Mouse (Mus musculus) cerebellum, postnatal 25 days (tissue): Measurements from ENCODE around the gene Mtor.
A peak's percentile ranks its signal among the peaks of the same experiment; 100 is the strongest.

ENCODE experiments used
- DNase-seq, 2 experiments: peaks; one replicate each; pipeline ENCODE4 v3.0.0; 2021; ENCODE audit warnings: mixed read lengths in 2 of 2

The Mtor gene

GRCm38 (mm10) chr4:148491448-148491847, 43.0 kb downstream of the Mtor start:
- peak; percentile 74 to 80 for DNase-seq

- no peak for DNase-seq
Observed at GRCm38 (mm10) chr4:148495160-148495559, 46.7 kb downstream of the Mtor start.

GRCm38 (mm10) chr4:148495874-148496689, 47.7 kb downstream of the Mtor start:
- DNase-seq = peak; percentile 83 to 89

- DNase-seq = no peak
Observed at GRCm38 (mm10) chr4:148500410-148500867, 52.0 kb downstream of the Mtor start, which contains the start of gene Angptl7. TSS of gene Angptl7 (minus strand) at chr4:148500460.

- DNase-seq = peak; percentile 64 to 76
Observed at GRCm38 (mm10) chr4:148504497-148504959, 56.1 kb downstream of the Mtor start.

- DNase-seq = no peak
Observed at GRCm38 (mm10) chr4:148507585-148507984, 59.2 kb downstream of the Mtor start.

- DNase-seq = no peak
Observed at GRCm38 (mm10) chr4:148508084-148508849, 59.9 kb downstream of the Mtor start.

GRCm38 (mm10) chr4:148509450-148510084, 61.2 kb downstream of the Mtor start:
- DNase-seq = no peak

- no peak for DNase-seq
Observed at GRCm38 (mm10) chr4:148510691-148511090, 62.3 kb downstream of the Mtor start.

GRCm38 (mm10) chr4:148511334-148511733, 62.9 kb downstream of the Mtor start:
- no peak for DNase-seq

GRCm38 (mm10) chr4:148513021-148513559, 64.7 kb downstream of the Mtor start:
- DNase-seq = no peak

- no peak for DNase-seq
Observed at GRCm38 (mm10) chr4:148515313-148515712, 66.9 kb downstream of the Mtor start.

- no peak for DNase-seq
Observed at GRCm38 (mm10) chr4:148517809-148518208, 69.4 kb downstream of the Mtor start.

- DNase-seq = no peak
Observed at GRCm38 (mm10) chr4:148518235-148518795, 69.9 kb downstream of the Mtor start.

- DNase-seq = no peak
Observed at GRCm38 (mm10) chr4:148523538-148523937, 75.1 kb downstream of the Mtor start.

GRCm38 (mm10) chr4:148527158-148527910, 78.9 kb downstream of the Mtor start:
- no peak for DNase-seq

- DNase-seq = no peak
Observed at GRCm38 (mm10) chr4:148530351-148530750, 81.9 kb downstream of the Mtor start.

- no peak for DNase-seq
Observed at GRCm38 (mm10) chr4:148530778-148531177, 82.4 kb downstream of the Mtor start.

- peak; percentile 34 to 56 for DNase-seq
Observed at GRCm38 (mm10) chr4:148531341-148531740, 82.9 kb downstream of the Mtor start.

- no peak for DNase-seq
Observed at GRCm38 (mm10) chr4:148532516-148532915, 84.1 kb downstream of the Mtor start.

- DNase-seq = peak; percentile 64 to 76
Observed at GRCm38 (mm10) chr4:148533613-148534328, 85.4 kb downstream of the Mtor start.
